Comparison of ENCODE assay signal across 8 mouse cellular contexts in genomic region chr11:74837056-74837693, GRCm38 (mm10). TPM values are rescaled to one million over a fixed set of nuclear protein-coding genes. Genes with fewer than 3 reads are reported as not detected.
DNase-seq lines count a peak whose midpoint lies in the region; ATAC-seq and TF ChIP-seq lines count a peak whose summit lies in the region.

No protein-coding gene starts in this region.

- no peak for TF ChIP-seq EP300 in heart, postnatal 0 days (IDR thresholded peaks at IDR 0.05; ENCODE audit: low read depth)
- TF ChIP-seq EP300 in MEL (IDR thresholded peaks at IDR 0.05; ENCODE audit: low read depth in 1 of 2, low read length in 2 of 2), result no peak

- 53% methylated on average over 16 of the region's 16 CpGs for WGBS in heart, postnatal 0 days
- WGBS in hindbrain, embryonic 10.5 days, result 51% methylated on average over 16 of the region's 16 CpGs

- no peaks in the 10 kb centered on the region for H3K9me3 ChIP-seq in heart, postnatal 0 days (replicated peaks; ENCODE audit: control insufficient read depth, low read length)
- no peaks in the 10 kb centered on the region for H3K9me3 ChIP-seq in MEL (replicated peaks; ENCODE audit: insufficient read depth, low read length)
- H3K9me3 ChIP-seq in hindbrain, embryonic 10.5 days, result no peaks in the 10 kb centered on the region

- H3K79me2 ChIP-seq in MEL (ENCODE audit: control insufficient read depth, insufficient read depth, low read length, poor library complexity), result peaks cover 52% of the 10 kb centered on the region

- peak overlapping the region; percentile 67 for H3K4me3 ChIP-seq in heart, postnatal 0 days (ENCODE audit: low read depth, low read length)
- peak overlapping the region; percentile 31 to 53 for H3K4me3 ChIP-seq in MEL (ENCODE audit: control insufficient read depth in 1 of 2, insufficient read depth in 1 of 2, low read depth in 2 of 2, low read length in 2 of 2)
- H3K4me3 ChIP-seq in hindbrain, embryonic 10.5 days, result peak overlapping the region; percentile 69

- H3K36me3 ChIP-seq in heart, postnatal 0 days (replicated peaks; ENCODE audit: control insufficient read depth, insufficient read depth, low read length), result peaks cover 4% of the 10 kb centered on the region
- H3K36me3 ChIP-seq in MEL (ENCODE audit: control insufficient read depth in 1 of 2, insufficient read depth in 2 of 2, low read length in 2 of 2), result peaks cover 0 to 17% of the 10 kb centered on the region in 2 experiments; a peak in 2 of 4 replicates
- peaks cover 39% of the 10 kb centered on the region for H3K36me3 ChIP-seq in hindbrain, embryonic 10.5 days

- no peak for DNase-seq in heart, postnatal 0 days (ENCODE audit: low spot score)
- DNase-seq in heart, postnatal 14 days, result no peak
- no peak for DNase-seq in MEL (ENCODE audit: low read depth, low spot score)
- DNase-seq in hindbrain, embryonic 10.5 days (ENCODE audit: low spot score), result no peak
- DNase-seq in ovary, adult 18-20 months (ENCODE audit: low spot score), result no peak
- no peak for DNase-seq in adrenal gland, postnatal 25 days
- no peak for DNase-seq in layer of hippocampus, postnatal 14 days (ENCODE audit: low spot score in 2 of 2)

- TF ChIP-seq POLR2A in MEL (IDR thresholded peaks at IDR 0.05; ENCODE audit: control insufficient read depth in 1 of 2, insufficient read depth in 1 of 2, low read depth in 1 of 2, low read length in 2 of 2, poor library complexity in 1 of 2), result no peak

- no peak for TF ChIP-seq CTCF in heart, postnatal 0 days (IDR thresholded peaks at IDR 0.05; ENCODE audit: low read depth)
- TF ChIP-seq CTCF in MEL (IDR thresholded peaks at IDR 0.05 in 2 of 3, conservative IDR thresholded peaks at IDR 0.05 in 1 of 3; ENCODE audit: control insufficient read depth in 1 of 3, insufficient read depth in 1 of 3, low read depth in 2 of 3, low read length in 3 of 3, poor library complexity in 1 of 3, severe bottlenecking in 1 of 3), result no peak

- ATAC-seq in heart, postnatal 0 days (ENCODE audit: insufficient read depth, low read depth), result no peak
- ATAC-seq in megakaryocyte-erythroid progenitor cell, adult 5-6 weeks (replicated peaks; ENCODE audit: low FRiP score, low TSS enrichment, poor library complexity, severe bottlenecking), result peak; percentile 8

- peak overlapping the region; percentile 69 for H3K4me2 ChIP-seq in heart, postnatal 0 days (ENCODE audit: low read depth, low read length)

- H3K4me1 ChIP-seq in heart, postnatal 0 days (ENCODE audit: control insufficient read depth, insufficient read depth), result peaks cover 54% of the 10 kb centered on the region
- peaks cover 6 to 25% of the 10 kb centered on the region in 2 experiments; a peak in 3 of 4 replicates for H3K4me1 ChIP-seq in MEL (ENCODE audit: control insufficient read depth in 1 of 2, insufficient read depth in 2 of 2, low read length in 2 of 2)
- peaks cover 82% of the 10 kb centered on the region for H3K4me1 ChIP-seq in hindbrain, embryonic 10.5 days (replicated peaks)

- peak overlapping the region; percentile 91 for H3K27ac ChIP-seq in heart, postnatal 0 days (ENCODE audit: low read depth)
- peak overlapping the region; percentile 91 for H3K27ac ChIP-seq in MEL (ENCODE audit: control insufficient read depth, low read depth, low read length)
- peak overlapping the region; percentile 96 for H3K27ac ChIP-seq in hindbrain, embryonic 10.5 days

- intact Hi-C loops in heart, postnatal 14 days (cut with DNase I), result no loop called here

- TF ChIP-seq RAD21 in MEL (IDR thresholded peaks at IDR 0.05; ENCODE audit: low read depth, low read length), result no peak

- H3K9ac ChIP-seq in heart, postnatal 0 days (replicated peaks; ENCODE audit: low read depth, low read length), result no peak overlapping the region
- peak overlapping the region; percentile 79 for H3K9ac ChIP-seq in MEL (ENCODE audit: control insufficient read depth, low read depth, low read length, poor library complexity, severe bottlenecking)

- no peaks in the 10 kb centered on the region for H3K27me3 ChIP-seq in heart, postnatal 0 days (ENCODE audit: control insufficient read depth, insufficient read depth, low read length)
- H3K27me3 ChIP-seq in MEL (ENCODE audit: control insufficient read depth in 1 of 2, insufficient read depth in 2 of 2, low read length in 2 of 2), result no peaks in the 10 kb centered on the region
- 0 out of 2 replicates have a peak, but pooled peaks cover 10% of the 10 kb centered on the region for H3K27me3 ChIP-seq in hindbrain, embryonic 10.5 days (ENCODE audit: insufficient read depth, poor library complexity, severe bottlenecking)

TF ChIP-seq in MEL, 35 proteins besides CTCF, POLR2A, EP300 and RAD21:
- TF ChIP-seq ELF1 (IDR thresholded peaks at IDR 0.05; ENCODE audit: low read depth, low read length) (0 out of 2 replicates have a peak, but pooled peaks have one; percentile 63), MYC (IDR thresholded peaks at IDR 0.05; ENCODE audit: low read depth, low read length) (no peak), USF2 (IDR thresholded peaks at IDR 0.05; ENCODE audit: borderline replicate concordance in 1 of 2, insufficient read depth in 1 of 2, low read depth in 1 of 2, low read length in 2 of 2) (no peak)

RNA-seq across cellular contexts. Expression of gene Mnt, which starts 6.5 kb away (rescaled TPM):
- 9.0 TPM in 2 replicates for total RNA-seq in heart, postnatal 0 days (2014; rRNA removed; ENCODE audit: low replicate concordance)
- polyA plus RNA-seq in heart, postnatal 0 days (2015; fragmentation: Nextera tagmentation; extraction: Ambion mirVana), result 1.8 and 2.3 TPM in 2 replicates
- 10 to 100 TPM; 10.5 to 11.6 TPM for total RNA-seq in heart, postnatal 14 days (2021)
- total RNA-seq in MEL (2012; rRNA removed), result 5.8 and 7.7 TPM in 2 replicates
- polyA plus RNA-seq in MEL (2012; ENCODE audit: insufficient read depth in 1 of 2, insufficient read length in 2 of 2, low read depth in 1 of 2, low replicate concordance in 2 of 2, missing spikeins in 1 of 2), result 10 to 100 TPM in 1 of 2 experiments, not detected in 1; 37.3 TPM
- polyA plus RNA-seq in hindbrain, embryonic 10.5 days (2016; fragmentation: Nextera tagmentation; extraction: Ambion mirVana), result 5.4 and 7.4 TPM in 2 replicates
- total RNA-seq in megakaryocyte-erythroid progenitor cell, adult 5-6 weeks (2014; fragmentation: Nextera tagmentation), result 9.1 and 17.1 TPM in 2 replicates
- 2.6 and 3.6 TPM in 2 replicates for total RNA-seq in megakaryocyte-erythroid progenitor cell, adult 5-6 weeks (2017)
- 35.5 and 37.7 TPM in 2 replicates for total RNA-seq in adrenal gland, postnatal 25 days (2021)
- 10 to 100 TPM; 28.4 to 29.6 TPM for total RNA-seq in layer of hippocampus, postnatal 14 days (2021)

RNA-seq across cellular contexts. Expression of gene Sgsm2, which starts 59.7 kb away (rescaled TPM):
- 9.2 and 11.7 TPM in 2 replicates for total RNA-seq in heart, postnatal 0 days (2014; rRNA removed; ENCODE audit: low replicate concordance)
- polyA plus RNA-seq in heart, postnatal 0 days (2015; fragmentation: Nextera tagmentation; extraction: Ambion mirVana), result 2.3 and 2.5 TPM in 2 replicates
- 1 to 10 TPM; 7.0 to 7.3 TPM for total RNA-seq in heart, postnatal 14 days (2021)
- total RNA-seq in MEL (2012; rRNA removed), result 7.2 and 8.0 TPM in 2 replicates
- 10 to 100 TPM in 1 of 2 experiments, not detected in 1; 15.1 TPM for polyA plus RNA-seq in MEL (2012; ENCODE audit: insufficient read depth in 1 of 2, insufficient read length in 2 of 2, low read depth in 1 of 2, low replicate concordance in 2 of 2, missing spikeins in 1 of 2)
- 7.8 and 10.7 TPM in 2 replicates for polyA plus RNA-seq in hindbrain, embryonic 10.5 days (2016; fragmentation: Nextera tagmentation; extraction: Ambion mirVana)
- total RNA-seq in megakaryocyte-erythroid progenitor cell, adult 5-6 weeks (2014; fragmentation: Nextera tagmentation), result 8.3 and 10.3 TPM in 2 replicates
- 3.1 and 10.1 TPM in 2 replicates for total RNA-seq in megakaryocyte-erythroid progenitor cell, adult 5-6 weeks (2017)
- total RNA-seq in adrenal gland, postnatal 25 days (2021), result 26.0 and 34.7 TPM in 2 replicates
- 10 to 100 TPM; 69.6 to 73.0 TPM for total RNA-seq in layer of hippocampus, postnatal 14 days (2021)
